Mouse (Mus musculus) small intestine, adult 2 months (tissue): ENCODE results near the gene Tmem245. TPM values are rescaled to one million over a fixed set of nuclear protein-coding genes. Genes with fewer than 3 reads are reported as not detected.

Experiments used
- H3K27ac ChIP-seq: fragments of 200-500 bp; 2 replicates; pipeline ENCODE4 v1.5.1; 2012; ENCODE audit warnings: low read depth, low read length, control low read depth, inconsistent platforms; ENCODE audit not compliant: insufficient read depth
- H3K27me3 ChIP-seq: fragments of 200-500 bp; 2 replicates; pipeline ENCODE4 v1.6.1; 2012; ENCODE audit warnings: mild to moderate bottlenecking, moderate library complexity, low read length, inconsistent platforms; ENCODE audit not compliant: control insufficient read depth, insufficient read depth
- H3K36me3 ChIP-seq: fragments of 200-500 bp; 2 replicates; pipeline ENCODE4 v1.6.1; 2012; ENCODE audit warnings: mild to moderate bottlenecking, low read length, control low read depth, inconsistent platforms; ENCODE audit not compliant: control insufficient read depth, insufficient read depth
- H3K4me1 ChIP-seq: fragments of 200-500 bp; 2 replicates; pipeline ENCODE4 v1.6.1; 2012; ENCODE audit warnings: low read length, inconsistent platforms, mixed read lengths; ENCODE audit not compliant: control insufficient read depth, insufficient read depth, insufficient read length
- H3K4me3 ChIP-seq: fragments of 200-500 bp; 2 replicates; pipeline ENCODE4 v1.5.1; 2012; ENCODE audit warnings: low read depth, mild to moderate bottlenecking, control low read depth, inconsistent platforms, low read length, moderate library complexity
- CTCF ChIP-seq: fragments of 200-500 bp; IDR thresholded peaks from 2 replicates; pipeline ENCODE4 v1.5.1; 2012; ENCODE audit warnings: low read depth, mild to moderate bottlenecking, control low read depth, inconsistent platforms, low read length, moderate library complexity, mixed read lengths; ENCODE audit not compliant: insufficient replicate concordance, insufficient read length; ENCODE audit errors: extremely low read depth
- POLR2A ChIP-seq: fragments of 200-500 bp; IDR thresholded peaks from 2 replicates; pipeline ENCODE4 v1.6.1; 2012; ENCODE audit warnings: low read depth, mild to moderate bottlenecking, control low read depth, inconsistent platforms, low read length, moderate library complexity
- WGBS: fragments of 180-500 bp; shearing (Covaris S2); methylation state at CpG from one replicate; pipeline ENCODE4 v1.1.7; 2018; 5-methylcytosine and 5-hydroxymethylcytosine counted together
- polyA plus RNA-seq: library from polyadenylated mRNA; depleted of rRNA; stranded (reverse); fragments of >200 nt; gene quantifications from 2 replicates; pipeline ENCODE4 v1.2.3, GENCODE M21; 2012

Tmem245 gene
- polyA plus RNA-seq, 1 experiment: 8.3 TPM

- no peak overlapping the region for H3K4me3 ChIP-seq
Measured at GRCm38 (mm10) chr4:56855935-56856334, 91.3 kb downstream of the Tmem245 start.

GRCm38 (mm10) chr4:56850724-56851123 is 96.5 kb downstream of the Tmem245 start:
- Histone ChIP-seq H3K27ac (no peak overlapping the region), H3K27me3 (no peaks in the 10 kb centered on the region), H3K36me3 (no peaks in the 10 kb centered on the region), H3K4me3 (no peak overlapping the region), H3K4me1 (no peaks in the 10 kb centered on the region)
- TF ChIP-seq POLR2A: no peak
- no peak for TF ChIP-seq CTCF
- WGBS: 39% methylated on average over 6 of the region's 6 CpGs

More at GRCm38 (mm10) chr4:56855935-56856334, 91.3 kb downstream of the Tmem245 start:
- TF ChIP-seq POLR2A (no peak), CTCF (no peak)
- WGBS: 93% methylated on average over 5 of the region's 5 CpGs
- no peaks in the 10 kb centered on the region for H3K36me3 ChIP-seq
- no peaks in the 10 kb centered on the region for H3K27me3 ChIP-seq
- no peaks in the 10 kb centered on the region for H3K4me1 ChIP-seq
- no peak overlapping the region for H3K27ac ChIP-seq

DNA sequence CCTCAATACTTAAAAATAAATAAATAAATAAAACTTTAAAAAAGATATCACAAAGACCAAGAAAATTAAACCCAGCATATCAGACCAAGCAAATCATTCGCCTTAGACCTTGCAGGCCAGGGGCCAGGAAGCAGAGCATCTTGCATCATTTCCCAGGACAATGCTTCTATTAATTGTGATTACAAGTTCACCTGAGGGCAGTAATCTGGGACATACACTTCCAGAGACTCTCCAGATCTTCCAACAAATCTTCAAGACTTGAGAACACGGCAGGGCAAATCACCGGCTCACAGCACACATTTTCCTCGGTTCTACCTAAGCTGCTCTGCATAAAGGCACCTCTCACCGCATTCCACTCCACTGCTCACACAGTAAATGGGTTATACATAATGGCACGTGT is 99.2 kb downstream of the Tmem245 start:
- 0 out of 2 replicates have a peak, but pooled peaks cover 3% of the 10 kb centered on the region for H3K36me3 ChIP-seq
- no peak overlapping the region for H3K4me3 ChIP-seq
- H3K27me3 ChIP-seq: no peaks in the 10 kb centered on the region
- H3K27ac ChIP-seq: no peak overlapping the region
- TF ChIP-seq CTCF: no peak
- TF ChIP-seq POLR2A: no peak
- 86% methylated on average over 6 of the region's 6 CpGs for WGBS
- no peaks in the 10 kb centered on the region for H3K4me1 ChIP-seq

GRCm38 (mm10) chr4:56847400-56847799 is 99.8 kb downstream of the Tmem245 start:
- no peak for TF ChIP-seq CTCF
- no peak for TF ChIP-seq POLR2A
- WGBS: 84% methylated on average over 3 of the region's 3 CpGs

GRCm38 (mm10) chr4:56845896-56846533 is 101.2 kb downstream of the Tmem245 start:
- no peak for TF ChIP-seq CTCF
- no peak for TF ChIP-seq POLR2A
- 61% methylated on average over 12 of the region's 12 CpGs for whole genome bisulfite sequencing
- Histone ChIP-seq H3K27me3 (no peaks in the 10 kb centered on the region), H3K4me1 (no peaks in the 10 kb centered on the region), H3K27ac (no peak overlapping the region), H3K36me3 (0 out of 2 replicates have a peak, but pooled peaks cover 3% of the 10 kb centered on the region), H3K4me3 (no peak overlapping the region)

More at GRCm38 (mm10) chr4:56847400-56847799, 99.8 kb downstream of the Tmem245 start:
- 0 out of 2 replicates have a peak, but pooled peaks cover 3% of the 10 kb centered on the region for H3K36me3 ChIP-seq
- H3K4me1 ChIP-seq: no peaks in the 10 kb centered on the region
- H3K27ac ChIP-seq: no peak overlapping the region
- H3K27me3 ChIP-seq: no peaks in the 10 kb centered on the region
- H3K4me3 ChIP-seq: no peak overlapping the region

DNA sequence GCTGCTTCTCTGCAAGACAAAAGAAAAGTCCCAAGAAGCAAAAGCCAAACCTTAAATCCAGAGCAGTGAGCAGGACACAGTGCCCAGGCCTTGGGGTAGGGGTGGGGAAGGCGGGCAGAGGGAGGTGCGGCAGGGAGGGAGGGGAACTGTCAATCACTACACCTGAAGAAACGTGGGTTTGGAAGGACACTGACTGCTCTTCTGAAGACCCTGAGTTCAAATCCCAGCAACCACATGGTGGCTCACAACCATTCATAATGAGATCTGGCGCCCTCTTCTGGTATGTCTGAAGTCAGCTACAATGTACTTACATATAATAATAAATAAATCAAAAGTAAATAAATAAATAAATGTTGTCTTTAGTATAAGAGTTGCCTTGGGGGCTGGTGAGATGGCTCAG is 102.3 kb downstream of the Tmem245 start:
- Histone ChIP-seq H3K4me3 (no peak overlapping the region), H3K36me3 (0 out of 2 replicates have a peak, but pooled peaks cover 3% of the 10 kb centered on the region)
- 92% methylated on average over 4 of the region's 4 CpGs for WGBS

DNA sequence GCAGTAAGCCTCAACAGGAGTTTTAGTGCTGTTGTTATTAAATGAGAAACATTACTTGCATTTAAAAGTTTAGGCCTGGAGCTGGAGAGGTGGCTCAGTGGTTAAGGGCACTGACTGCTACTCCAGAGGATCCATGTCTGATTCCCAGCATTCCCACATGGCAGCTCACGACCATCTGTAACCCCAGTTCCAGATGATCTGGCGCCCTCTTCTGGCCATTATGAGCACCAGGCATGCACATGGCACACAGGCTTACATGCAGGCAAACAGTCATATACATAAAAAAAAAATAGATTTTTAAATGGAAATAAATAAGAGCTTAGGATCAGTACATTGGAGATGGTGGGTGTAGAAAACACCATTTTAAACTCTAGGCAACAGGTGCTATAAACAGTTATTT is 103.3 kb downstream of the Tmem245 start:
- H3K36me3 ChIP-seq: 0 out of 2 replicates have a peak, but pooled peaks cover 3% of the 10 kb centered on the region
- H3K4me3 ChIP-seq: no peak overlapping the region
- H3K4me1 ChIP-seq: 0 out of 2 replicates have a peak, but pooled peaks cover 5% of the 10 kb centered on the region
- no peak overlapping the region for H3K27ac ChIP-seq
- 91% methylated on average over 2 of the region's 2 CpGs for WGBS
- no peaks in the 10 kb centered on the region for H3K27me3 ChIP-seq
- TF ChIP-seq CTCF (peak; percentile 25; the same call in 1 of the 2 replicates), POLR2A (no peak)

More for the DNA sequence above, 102.3 kb downstream of the Tmem245 start:
- no peak for TF ChIP-seq CTCF
- TF ChIP-seq POLR2A: no peak
- H3K27ac ChIP-seq: no peak overlapping the region
- no peaks in the 10 kb centered on the region for H3K27me3 ChIP-seq
- H3K4me1 ChIP-seq: 0 out of 2 replicates have a peak, but pooled peaks cover 5% of the 10 kb centered on the region
